Mouse (Mus musculus): ENCODE results near the gene Ndel1. TPM values are rescaled to one million over a fixed set of nuclear protein-coding genes. Genes with fewer than 3 reads are reported as not detected.

The Ndel1 gene
- 35.5 and 40.0 TPM in 2 replicates for polyA plus RNA-seq (2015; fragmentation: Nextera tagmentation; extraction: Ambion mirVana)

GRCm38 (mm10) chr11:68871748-68872147 is at the start of gene Ndel1:
TSS of gene Ndel1 (minus strand) at chr11:68871858.
- H3K27me3 ChIP-seq = no peaks in the 10 kb centered on the region
- H3K27ac ChIP-seq = no peak within 1 kb of the TSS
- H3K4me3 ChIP-seq (replicated peaks) = no peak within 1 kb of the TSS
- H3K9ac ChIP-seq = no peak within 1 kb of the TSS
- DNase-seq = no peak
- ATAC-seq (ENCODE audit: low read depth) = no peak
- H3K4me1 ChIP-seq (replicated peaks) = peaks cover 8% of the 10 kb centered on the region; the same call in 1 of the 2 replicates
- no peaks in the 10 kb centered on the region for H3K9me3 ChIP-seq (replicated peaks)
- no peak within 1 kb of the TSS for H3K4me2 ChIP-seq
- no peaks in the 10 kb centered on the region for H3K36me3 ChIP-seq
- WGBS (ENCODE audit: insufficient replicate concordance) = 28% methylated on average over 6 of the region's 6 CpGs

- Histone ChIP-seq H3K27ac (no peak overlapping the region), H3K4me3 (replicated peaks) (no peak overlapping the region), H3K4me1 (replicated peaks) (0 out of 2 replicates have a peak, but pooled peaks cover 2% of the 10 kb centered on the region), H3K4me2 (no peak overlapping the region), H3K27me3 (peaks cover 26% of the 10 kb centered on the region), H3K36me3 (no peaks in the 10 kb centered on the region), H3K9me3 (replicated peaks) (no peaks in the 10 kb centered on the region), H3K9ac (no peak overlapping the region)
- 64% methylated on average over 4 of the region's 4 CpGs for WGBS (ENCODE audit: insufficient replicate concordance)
- DNase-seq (no peak), ATAC-seq (ENCODE audit: low read depth) (no peak)
Measured at GRCm38 (mm10) chr11:68914566-68914965, 42.9 kb upstream of the Ndel1 start.

DNA sequence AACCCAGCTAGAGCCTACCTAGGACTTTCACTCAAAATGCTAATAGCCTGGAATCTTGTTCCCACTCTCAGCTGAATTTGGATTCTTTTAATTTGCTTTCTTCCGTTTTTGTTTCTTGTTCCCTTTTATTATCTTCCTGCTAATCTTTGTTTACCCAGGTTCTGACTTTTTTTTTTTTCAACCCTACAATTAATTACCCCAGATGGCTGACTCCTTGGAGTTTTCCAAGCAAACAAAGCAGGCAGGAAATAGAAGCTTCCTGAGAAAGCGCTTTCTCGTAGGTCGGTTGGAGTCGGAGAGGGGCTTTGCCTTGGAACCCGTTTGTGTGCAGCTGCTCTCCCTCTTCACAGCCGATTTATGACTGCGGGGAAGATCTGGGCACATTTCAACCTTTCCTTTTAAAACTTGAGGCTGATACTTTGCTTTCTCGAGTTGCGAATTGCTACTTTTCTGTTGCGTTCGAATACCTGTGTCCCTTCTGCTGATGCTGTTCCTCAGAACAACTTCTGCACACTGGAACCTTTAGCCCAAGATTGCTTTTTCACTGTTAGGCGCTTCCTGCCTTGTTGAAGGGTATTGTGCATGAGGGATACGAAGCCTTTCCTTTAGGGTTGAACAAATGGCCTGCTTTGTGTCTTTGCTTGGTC is 40.0 kb upstream of the Ndel1 start:
- no peak overlapping the region for H3K4me3 ChIP-seq (replicated peaks)
- no peak for DNase-seq

GRCm38 (mm10) chr11:68908846-68909503 is 37.3 kb upstream of the Ndel1 start:
- Histone ChIP-seq H3K9ac (no peak overlapping the region), H3K9me3 (replicated peaks) (no peaks in the 10 kb centered on the region), H3K4me1 (replicated peaks) (peaks cover 6% of the 10 kb centered on the region), H3K4me2 (no peak overlapping the region), H3K36me3 (peaks cover 30% of the 10 kb centered on the region), H3K27me3 (peaks cover 26% of the 10 kb centered on the region), H3K27ac (no peak overlapping the region), H3K4me3 (replicated peaks) (no peak overlapping the region)
- WGBS (ENCODE audit: insufficient replicate concordance) = 45% methylated on average over 7 of the region's 7 CpGs
- DNase-seq = no peak
- ATAC-seq (ENCODE audit: low read depth) = no peak

More for the DNA sequence above, 40.0 kb upstream of the Ndel1 start:
- H3K4me1 ChIP-seq (replicated peaks) = 0 out of 2 replicates have a peak, but pooled peaks cover 2% of the 10 kb centered on the region
- no peak overlapping the region for H3K4me2 ChIP-seq
- WGBS (ENCODE audit: insufficient replicate concordance) = 21% methylated on average over 14 of the region's 14 CpGs
- no peaks in the 10 kb centered on the region for H3K9me3 ChIP-seq (replicated peaks)
- H3K9ac ChIP-seq = no peak overlapping the region
- peaks cover 26% of the 10 kb centered on the region for H3K27me3 ChIP-seq
- H3K27ac ChIP-seq = no peak overlapping the region
- ATAC-seq (ENCODE audit: low read depth) = no peak
- H3K36me3 ChIP-seq = peaks cover 3% of the 10 kb centered on the region; the same call in 1 of the 2 replicates

GRCm38 (mm10) chr11:68907251-68907650 is 35.6 kb upstream of the Ndel1 start:
- H3K36me3 ChIP-seq = peaks cover 47% of the 10 kb centered on the region
- H3K9ac ChIP-seq = no peak overlapping the region
- DNase-seq = no peak
- H3K9me3 ChIP-seq (replicated peaks) = no peaks in the 10 kb centered on the region
- no peak overlapping the region for H3K4me2 ChIP-seq
- ATAC-seq (ENCODE audit: low read depth) = no peak
- peaks cover 13% of the 10 kb centered on the region for H3K27me3 ChIP-seq
- no peak overlapping the region for H3K4me3 ChIP-seq (replicated peaks)
- H3K27ac ChIP-seq = no peak overlapping the region
- peaks cover 23% of the 10 kb centered on the region for H3K4me1 ChIP-seq (replicated peaks)
- WGBS (ENCODE audit: insufficient replicate concordance) = 67% methylated on average over 3 of the region's 3 CpGs

DNA sequence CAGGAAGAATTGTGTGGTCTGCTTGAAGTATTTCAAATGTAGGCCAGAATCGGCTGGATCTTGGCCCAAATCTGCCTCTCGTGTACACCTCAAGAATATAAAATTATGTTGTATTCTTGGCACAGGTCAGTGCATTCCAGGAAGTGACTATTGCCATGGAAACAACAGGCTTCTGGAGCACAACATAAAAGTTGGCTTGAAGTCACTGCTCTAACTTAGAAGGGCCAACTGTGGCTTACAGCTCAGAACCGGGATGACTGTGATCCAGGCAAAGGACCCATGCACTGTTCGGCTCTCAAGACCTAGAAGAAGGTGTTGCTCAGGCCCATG is 34.8 kb upstream of the Ndel1 start:
- no peak for DNase-seq
- Histone ChIP-seq H3K9ac (no peak overlapping the region), H3K4me2 (no peak overlapping the region), H3K4me3 (replicated peaks) (no peak overlapping the region), H3K9me3 (replicated peaks) (no peaks in the 10 kb centered on the region), H3K27ac (0 out of 2 replicates have a peak overlapping the region, but pooled peaks have one; percentile 45), H3K4me1 (replicated peaks) (peaks cover 23% of the 10 kb centered on the region), H3K27me3 (peaks cover 5% of the 10 kb centered on the region), H3K36me3 (peaks cover 47% of the 10 kb centered on the region)
- WGBS (ENCODE audit: insufficient replicate concordance) = 67% methylated on average over 4 of the region's 4 CpGs
- no peak for ATAC-seq (ENCODE audit: low read depth)

GRCm38 (mm10) chr11:68905665-68906460 is 34.2 kb upstream of the Ndel1 start:
- Histone ChIP-seq H3K4me2 (no peak overlapping the region), H3K4me3 (replicated peaks) (no peak overlapping the region), H3K36me3 (peaks cover 47% of the 10 kb centered on the region), H3K9me3 (replicated peaks) (no peaks in the 10 kb centered on the region), H3K27ac (peak overlapping the region; percentile 45), H3K4me1 (replicated peaks) (peaks cover 24% of the 10 kb centered on the region), H3K27me3 (no peaks in the 10 kb centered on the region), H3K9ac (no peak overlapping the region)
- no peak for DNase-seq
- WGBS (ENCODE audit: insufficient replicate concordance) = 79% methylated on average over 9 of the region's 9 CpGs
- ATAC-seq (ENCODE audit: low read depth) = no peak

- H3K4me1 ChIP-seq (replicated peaks) = peaks cover 30% of the 10 kb centered on the region
- no peak overlapping the region for H3K4me3 ChIP-seq (replicated peaks)
- peaks cover 47% of the 10 kb centered on the region for H3K36me3 ChIP-seq
- H3K27me3 ChIP-seq = peaks cover under 1% of the 10 kb centered on the region; the same call in 1 of the 2 replicates
- 72% methylated on average over 3 of the region's 3 CpGs for WGBS (ENCODE audit: insufficient replicate concordance)
- DNase-seq (no peak), ATAC-seq (ENCODE audit: low read depth) (no peak)
- no peak overlapping the region for H3K27ac ChIP-seq
- no peaks in the 10 kb centered on the region for H3K9me3 ChIP-seq (replicated peaks)
- no peak overlapping the region for H3K4me2 ChIP-seq
- H3K9ac ChIP-seq = no peak overlapping the region
Measured at GRCm38 (mm10) chr11:68905138-68905531, 33.5 kb upstream of the Ndel1 start.

DNA sequence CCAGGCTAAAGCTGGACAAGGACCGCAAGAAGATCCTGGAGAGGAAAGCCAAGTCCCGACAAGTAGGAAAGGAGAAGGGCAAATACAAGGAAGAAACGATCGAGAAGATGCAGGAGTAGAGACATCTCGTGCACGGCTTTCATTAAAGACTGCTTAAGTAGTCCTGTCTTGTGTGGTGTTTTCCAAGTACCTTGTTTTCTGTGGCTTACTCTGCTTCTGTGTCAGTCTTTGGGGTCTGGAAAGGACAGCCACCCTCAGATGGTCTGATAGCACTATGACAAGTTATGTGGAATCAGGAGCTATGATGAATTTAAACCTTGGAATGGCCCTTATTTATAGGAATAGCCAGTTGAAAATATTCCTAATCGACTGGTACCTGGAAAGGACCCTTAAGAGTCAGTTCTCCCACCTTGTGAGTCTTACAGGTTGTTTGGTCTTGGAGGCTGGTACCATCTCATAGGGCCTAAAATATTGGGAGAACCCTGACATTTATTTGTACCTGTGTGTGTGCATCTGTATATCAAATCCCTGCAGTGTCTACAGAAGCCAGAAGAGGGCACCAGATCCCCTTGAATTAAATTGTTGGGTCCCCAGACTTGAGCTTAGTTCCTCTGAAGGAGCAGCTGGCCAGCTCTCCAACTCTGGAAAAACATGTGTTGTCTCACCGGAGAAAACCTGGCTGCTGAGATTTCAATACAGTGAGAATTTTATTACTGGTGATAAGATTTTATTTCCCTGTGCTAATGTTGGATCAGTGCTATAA is 32.9 kb upstream of the Ndel1 start:
- peaks cover 47% of the 10 kb centered on the region for H3K36me3 ChIP-seq

GRCm38 (mm10) chr11:68903775-68904174 is 32.1 kb upstream of the Ndel1 start:
- Histone ChIP-seq H3K27ac (peak overlapping the region; percentile 4; the same call in 1 of the 2 replicates), H3K4me3 (replicated peaks) (peak overlapping the region; percentile 95), H3K9ac (0 out of 2 replicates have a peak overlapping the region, but pooled peaks have one; percentile 4), H3K27me3 (peaks cover 3% of the 10 kb centered on the region; the same call in 1 of the 2 replicates), H3K9me3 (replicated peaks) (no peaks in the 10 kb centered on the region), H3K36me3 (peaks cover 47% of the 10 kb centered on the region), H3K4me2 (peak overlapping the region; percentile 11; the same call in 1 of the 2 replicates), H3K4me1 (replicated peaks) (peaks cover 44% of the 10 kb centered on the region)
- ATAC-seq (ENCODE audit: low read depth) (no peak), DNase-seq (no peak)
- 71% methylated on average over 2 of the region's 2 CpGs for WGBS (ENCODE audit: insufficient replicate concordance)

More for the DNA sequence above, 32.9 kb upstream of the Ndel1 start:
- no peak overlapping the region for H3K27ac ChIP-seq
- peaks cover 36% of the 10 kb centered on the region for H3K4me1 ChIP-seq (replicated peaks)
- H3K9me3 ChIP-seq (replicated peaks) = no peaks in the 10 kb centered on the region
- ATAC-seq (ENCODE audit: low read depth) (no peak), DNase-seq (peak; percentile 48)
- H3K9ac ChIP-seq = no peak overlapping the region
- 83% methylated on average over 8 of the region's 8 CpGs for WGBS (ENCODE audit: insufficient replicate concordance)
- H3K27me3 ChIP-seq = peaks cover 3% of the 10 kb centered on the region; the same call in 1 of the 2 replicates
- no peak overlapping the region for H3K4me3 ChIP-seq (replicated peaks)
- no peak overlapping the region for H3K4me2 ChIP-seq
